Mouse (Mus musculus): ENCODE results near the gene Irf8.
"Not testable (repeated sequence)": the region's sequence is repeated elsewhere in the genome, so short reads cannot be mapped to it uniquely, and the experiment has no call there.

Irf8 gene

DNA sequence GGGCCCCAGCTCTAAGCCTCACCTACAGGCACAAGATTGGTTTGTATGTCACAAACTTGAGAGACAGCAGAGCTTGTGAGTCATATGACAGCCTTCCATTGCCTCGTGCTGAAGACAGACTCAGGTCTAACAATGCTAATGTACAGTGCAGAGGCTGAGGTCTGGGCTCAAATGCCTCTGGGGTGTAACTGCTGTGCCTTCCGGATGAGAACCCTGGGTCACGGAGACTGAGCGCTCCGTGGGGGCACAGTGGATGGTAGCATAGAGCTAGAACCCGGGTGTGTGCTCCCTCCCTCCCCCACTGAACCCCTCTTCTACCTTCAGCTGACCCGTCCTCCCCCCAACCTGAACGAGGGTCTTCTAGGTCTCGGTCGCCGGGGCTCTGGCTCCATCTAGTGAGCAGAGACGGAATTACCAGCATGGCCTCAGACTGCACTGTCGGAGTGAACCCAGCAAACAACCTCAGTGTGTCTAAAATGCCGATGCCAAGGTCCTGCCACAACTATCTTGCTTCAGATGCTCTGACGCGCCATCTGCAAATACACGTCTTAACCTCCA, 64.2 kb downstream of the Irf8 start:
- DNase-seq = peak; percentile 62 to 71

DNA sequence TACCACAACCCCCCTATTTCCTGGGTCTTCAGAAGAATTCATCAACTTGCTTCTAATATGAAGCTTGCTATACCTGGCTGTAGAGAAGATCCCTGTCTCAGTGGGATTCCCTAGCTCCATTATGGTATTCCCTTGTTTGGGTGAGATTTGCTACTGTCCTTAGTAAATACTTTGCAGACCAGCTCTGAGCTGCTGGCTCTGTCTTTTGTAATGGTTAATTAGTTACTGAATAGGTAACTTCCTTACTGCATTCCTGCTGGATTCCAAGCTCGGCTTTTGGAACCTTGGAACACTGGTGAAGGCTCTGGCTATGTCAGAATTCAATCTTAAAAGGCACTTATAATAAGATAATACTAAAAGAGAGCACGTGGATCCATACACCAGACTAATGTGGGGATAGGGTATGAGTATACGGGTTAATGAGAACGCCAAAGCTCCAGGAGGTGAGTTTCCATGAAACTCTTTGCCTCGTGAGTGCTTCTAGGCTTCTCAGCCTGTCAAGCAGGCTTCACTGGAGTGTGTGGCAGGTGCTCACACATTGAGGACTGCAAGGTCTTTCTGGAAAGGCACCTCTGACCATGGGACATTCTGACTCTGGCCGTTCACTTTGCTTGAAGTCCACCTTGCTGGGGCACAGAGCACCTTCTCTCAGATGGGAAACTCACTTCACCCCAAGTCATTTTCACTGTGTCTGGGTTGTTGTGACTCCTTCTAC, 67.7 kb downstream of the Irf8 start:
- not testable (repeated sequence) for DNase-seq

DNA sequence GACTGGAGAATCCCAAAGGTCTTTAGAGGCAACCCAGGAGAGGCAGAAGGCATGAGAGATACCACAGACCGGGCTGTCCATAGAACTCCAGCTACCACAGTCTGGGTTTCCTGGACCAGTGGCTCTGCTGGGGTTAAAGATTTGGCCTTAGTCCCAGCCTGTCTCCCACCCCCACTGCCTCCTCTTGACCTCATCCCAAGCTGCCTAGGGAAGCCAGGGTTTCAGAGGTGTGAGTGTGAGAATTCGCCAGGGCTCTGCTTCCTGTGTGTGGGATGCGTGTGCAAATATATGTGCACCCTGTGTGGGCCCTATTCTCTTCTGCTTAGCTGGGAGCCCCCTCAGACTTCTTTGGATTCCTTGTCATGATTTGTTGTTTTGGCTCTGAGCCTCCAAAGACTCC, 68.6 kb downstream of the Irf8 start:
- DNase-seq = no peak
